Mouse (Mus musculus) ES-Bruce4 (cell line): ENCODE measurements around the gene Rergl.

Experiments
- CTCF ChIP-seq: IDR thresholded peaks from one replicate; pipeline ENCODE4 v1.8.1; 2011; ENCODE audit warnings: low read depth, low read length
- EP300 ChIP-seq: IDR thresholded peaks from 2 replicates; pipeline ENCODE4 v1.6.1; 2011; ENCODE audit warnings: low read depth, low read length; ENCODE audit not compliant: insufficient read depth
- POLR2A ChIP-seq: IDR thresholded peaks from one replicate; pipeline ENCODE4 v1.8.1; 2011; ENCODE audit warnings: low read length; ENCODE audit not compliant: insufficient read depth

DNA sequence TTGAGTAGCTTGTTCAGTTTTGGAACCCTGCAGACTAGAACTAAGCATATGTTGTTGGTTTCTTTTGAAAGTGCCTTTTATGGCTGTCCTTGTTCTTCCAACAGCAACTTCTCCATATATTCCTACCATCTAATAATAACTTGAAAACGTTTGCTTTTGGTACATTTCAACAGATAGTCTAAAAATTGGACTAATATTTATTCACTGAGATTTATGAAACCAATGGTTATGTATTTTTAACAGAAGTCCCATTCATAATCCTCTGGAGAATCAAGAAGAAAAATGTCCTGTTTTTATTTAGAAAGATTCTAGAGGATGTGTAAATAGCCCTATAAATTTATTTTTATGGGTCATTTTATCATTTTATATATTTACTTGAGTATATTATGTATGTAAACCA, at the start of gene Rergl:
- TF ChIP-seq EP300, result no peak
- TF ChIP-seq CTCF, result no peak
- no peak for TF ChIP-seq POLR2A
